Mouse (Mus musculus) embryo, embryonic 10 days (tissue): Measurements from ENCODE around the gene Schip1.
A peak's percentile ranks its signal among the peaks of the same experiment; 100 is the strongest.

ENCODE experiments used
- DNase-seq: peaks from one replicate; pipeline ENCODE4 v3.0.0-alpha.2; 2015; ENCODE audit warnings: low spot score

Gene Schip1

DNA sequence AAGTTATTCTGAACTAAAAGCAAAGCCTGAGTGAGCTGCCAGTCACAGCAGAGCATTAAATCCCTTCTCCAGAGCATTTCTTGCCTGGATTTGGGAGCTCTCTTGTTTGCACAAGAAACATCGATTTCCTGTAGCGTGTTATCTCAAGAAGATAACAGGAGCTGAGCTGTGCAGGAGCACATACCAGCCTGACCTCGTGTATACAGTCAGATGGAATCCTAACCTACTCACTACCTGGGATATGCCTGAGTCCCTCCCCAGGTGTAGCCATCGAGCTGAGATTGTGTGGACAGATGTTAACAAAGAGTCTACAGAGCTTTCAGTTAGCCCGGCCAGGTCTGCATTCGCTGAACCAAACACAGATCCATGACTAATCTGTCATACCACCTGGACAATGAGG lies 494.1 kb downstream of the Schip1 start:
- DNase-seq = no peak

DNA sequence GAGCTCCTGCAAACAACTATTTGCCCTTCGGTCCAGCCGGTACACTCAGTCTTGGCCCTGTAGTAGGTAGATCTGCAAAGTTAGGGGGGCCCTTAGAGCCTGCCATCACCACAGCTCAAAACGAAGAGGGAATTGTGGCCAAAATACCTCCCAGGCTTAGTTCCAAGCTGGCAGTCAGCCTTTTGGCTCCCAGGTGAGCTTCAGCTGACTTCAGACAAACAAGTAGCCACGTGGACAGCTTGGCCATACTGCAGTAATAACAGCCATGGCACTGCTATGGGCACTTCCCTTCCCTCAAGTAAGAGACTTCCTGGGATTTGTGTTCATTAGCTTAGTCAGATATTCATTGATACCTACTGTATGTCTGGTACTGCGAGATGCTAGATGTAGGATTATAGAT lies 495.5 kb downstream of the Schip1 start:
- DNase-seq = no peak

DNA sequence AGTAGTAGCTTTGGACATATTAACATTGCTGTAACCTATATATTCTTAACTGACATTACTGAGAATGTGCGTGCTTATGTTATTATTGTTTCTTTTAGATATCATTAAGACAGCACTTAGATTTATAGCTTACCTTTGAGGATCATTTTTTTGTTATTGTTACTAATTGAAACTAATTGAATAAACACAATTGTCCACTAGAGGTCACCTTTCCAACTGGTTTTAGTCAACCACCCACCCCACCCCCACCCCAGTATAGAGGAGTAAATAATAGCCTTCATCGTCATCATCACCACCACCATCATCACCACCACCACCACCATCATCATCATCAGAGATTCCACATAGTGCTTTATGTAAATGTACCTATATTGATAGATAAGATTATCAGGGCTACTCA lies 498.2 kb downstream of the Schip1 start:
- no peak for DNase-seq

DNA sequence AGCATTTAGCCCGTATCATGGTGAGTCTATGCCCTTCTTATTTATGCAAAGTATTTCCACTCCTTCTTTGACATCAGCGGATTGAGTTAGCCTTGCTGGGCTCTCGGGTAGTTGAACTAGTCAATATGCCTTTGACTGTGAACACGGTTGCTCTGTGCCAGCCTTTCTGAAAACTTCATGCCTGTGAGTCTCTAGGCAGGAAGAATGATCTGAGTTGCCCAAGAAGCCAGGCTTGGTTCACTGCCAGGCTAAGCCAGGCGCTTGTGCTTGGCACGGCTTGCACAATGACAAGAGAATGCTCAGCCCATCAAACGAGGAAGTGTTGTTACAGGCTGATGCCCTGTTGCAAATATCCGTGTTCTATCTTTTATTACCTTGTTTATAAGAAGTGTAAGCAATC lies 499.3 kb downstream of the Schip1 start:
- no peak for DNase-seq

DNA sequence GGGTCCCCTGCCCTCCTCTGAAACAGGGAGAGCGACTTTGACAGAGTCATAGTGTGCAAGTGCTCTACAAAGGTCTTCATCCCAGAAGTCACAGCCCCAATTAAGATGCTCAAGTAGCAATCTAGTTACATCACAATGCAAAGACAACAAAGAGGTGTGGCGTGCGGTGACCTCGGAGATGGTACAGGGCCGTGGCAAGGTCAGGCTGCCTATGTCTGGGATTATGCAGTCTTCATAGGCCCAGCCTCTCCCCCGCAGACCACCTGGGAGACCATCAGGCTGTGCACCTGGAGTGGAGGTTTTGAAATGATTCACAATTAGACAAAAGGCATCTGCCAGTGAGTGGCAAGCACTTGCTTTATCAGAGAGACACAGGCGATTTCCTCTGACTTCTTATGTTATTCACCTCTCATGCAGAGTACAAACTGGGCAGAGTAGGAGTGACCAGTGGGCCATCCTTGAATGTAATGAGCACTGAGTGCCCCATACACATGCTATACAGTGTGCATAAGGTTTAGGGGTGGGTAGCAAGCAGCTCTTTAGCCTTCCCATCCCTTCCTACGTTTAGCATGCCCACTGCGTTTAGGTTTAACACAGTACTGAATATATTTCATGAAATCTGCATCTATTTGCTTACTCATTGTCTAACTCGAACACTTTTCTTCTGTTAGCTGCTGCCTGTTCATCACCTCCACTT lies 500.5 kb downstream of the Schip1 start:
- DNase-seq = no peak

DNA sequence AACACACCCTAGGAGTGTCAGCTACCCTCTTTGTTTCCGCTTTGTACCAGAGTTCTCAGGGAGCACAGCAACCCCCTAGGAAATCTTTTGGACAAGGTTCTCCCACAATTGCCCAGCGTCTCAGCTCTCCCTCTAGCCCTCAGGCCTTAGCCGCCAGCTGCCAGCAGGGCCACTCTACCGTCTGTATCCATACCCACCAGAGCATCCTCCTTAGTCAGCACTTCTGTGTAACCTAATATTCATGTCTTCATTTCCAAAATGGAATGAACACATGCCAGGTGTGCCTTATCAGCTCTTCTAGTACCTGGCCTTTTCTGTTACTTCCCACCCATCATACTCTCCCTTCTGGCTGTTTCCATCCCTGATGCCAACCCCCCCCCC lies 501.1 kb downstream of the Schip1 start:
- no peak for DNase-seq

DNA sequence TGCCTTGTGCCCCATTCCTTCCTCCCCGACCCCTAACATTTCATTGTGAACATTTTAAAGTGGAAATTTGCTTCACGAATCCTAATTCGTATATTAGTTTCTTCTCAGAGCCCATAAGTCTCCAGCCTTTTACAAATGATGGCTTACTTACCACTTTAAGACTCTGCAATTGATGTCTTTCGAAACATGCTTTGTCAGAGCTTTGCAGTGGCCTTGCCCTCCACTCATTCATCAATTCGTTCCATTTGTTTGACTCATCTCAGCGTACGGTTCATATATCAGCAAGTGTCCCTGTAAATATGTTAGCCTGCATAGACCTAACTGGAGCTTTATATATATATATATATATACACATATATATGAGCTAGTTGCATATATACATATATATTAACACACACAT lies 503.0 kb downstream of the Schip1 start:
- DNase-seq = no peak

DNA sequence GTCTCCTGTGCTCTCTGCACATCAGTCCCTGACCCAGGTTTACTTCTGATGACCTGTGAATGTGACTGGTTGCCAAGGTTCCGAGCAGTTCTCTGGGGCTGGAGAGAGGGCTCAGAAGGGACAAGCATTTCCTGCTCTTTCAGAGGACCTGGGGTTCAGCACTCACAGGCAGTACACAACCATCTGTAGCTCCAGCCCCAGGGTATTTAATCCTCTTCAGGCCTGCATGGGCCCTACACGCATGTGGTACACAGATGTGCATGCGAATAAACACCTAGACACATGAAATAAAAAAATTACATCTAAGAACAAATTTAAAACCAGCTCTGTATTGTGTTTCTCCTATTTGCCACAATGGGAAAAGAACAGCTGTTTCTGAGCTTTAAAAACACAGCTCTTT lies 503.5 kb downstream of the Schip1 start:
- no peak for DNase-seq

DNA sequence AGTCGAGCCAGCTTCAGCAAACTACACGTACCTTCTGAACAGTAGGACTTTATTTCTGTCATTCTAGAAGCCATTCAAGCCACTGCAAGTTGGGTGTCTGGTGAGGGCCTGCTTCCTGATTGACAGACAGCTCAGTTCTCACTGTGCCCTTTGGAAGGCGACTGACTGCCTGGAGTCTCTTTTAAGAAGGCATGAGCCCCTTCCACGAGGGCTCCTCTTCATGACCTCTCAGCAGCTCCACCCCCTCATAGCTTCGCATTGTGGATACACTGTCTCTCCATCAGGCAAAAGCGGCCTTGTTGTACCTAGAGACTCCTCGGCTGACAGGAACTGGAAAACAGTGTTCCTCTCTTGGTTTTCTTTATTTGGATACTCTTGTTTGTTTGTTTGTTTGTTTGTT lies 504.1 kb downstream of the Schip1 start:
- no peak for DNase-seq

DNA sequence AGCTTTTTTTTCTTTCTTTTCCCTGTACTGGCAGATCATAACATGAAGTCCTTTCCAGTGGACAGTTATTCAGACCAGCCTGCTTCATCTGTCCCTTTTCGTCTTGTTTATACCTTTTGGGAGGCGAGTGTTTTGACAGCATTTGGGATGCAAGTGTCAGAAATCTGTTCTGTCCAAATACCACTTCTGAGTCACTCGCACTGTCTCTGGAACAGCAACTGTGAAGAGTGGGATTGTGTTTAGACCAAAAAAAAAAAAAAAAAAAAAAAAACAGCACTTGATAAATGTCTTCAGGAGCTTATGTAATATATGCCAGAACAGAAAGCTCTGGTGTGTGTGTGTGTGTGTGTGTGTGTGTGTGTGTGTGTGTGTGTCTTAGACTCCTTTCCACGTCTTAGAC lies 505.7 kb downstream of the Schip1 start:
- no peak for DNase-seq

DNA sequence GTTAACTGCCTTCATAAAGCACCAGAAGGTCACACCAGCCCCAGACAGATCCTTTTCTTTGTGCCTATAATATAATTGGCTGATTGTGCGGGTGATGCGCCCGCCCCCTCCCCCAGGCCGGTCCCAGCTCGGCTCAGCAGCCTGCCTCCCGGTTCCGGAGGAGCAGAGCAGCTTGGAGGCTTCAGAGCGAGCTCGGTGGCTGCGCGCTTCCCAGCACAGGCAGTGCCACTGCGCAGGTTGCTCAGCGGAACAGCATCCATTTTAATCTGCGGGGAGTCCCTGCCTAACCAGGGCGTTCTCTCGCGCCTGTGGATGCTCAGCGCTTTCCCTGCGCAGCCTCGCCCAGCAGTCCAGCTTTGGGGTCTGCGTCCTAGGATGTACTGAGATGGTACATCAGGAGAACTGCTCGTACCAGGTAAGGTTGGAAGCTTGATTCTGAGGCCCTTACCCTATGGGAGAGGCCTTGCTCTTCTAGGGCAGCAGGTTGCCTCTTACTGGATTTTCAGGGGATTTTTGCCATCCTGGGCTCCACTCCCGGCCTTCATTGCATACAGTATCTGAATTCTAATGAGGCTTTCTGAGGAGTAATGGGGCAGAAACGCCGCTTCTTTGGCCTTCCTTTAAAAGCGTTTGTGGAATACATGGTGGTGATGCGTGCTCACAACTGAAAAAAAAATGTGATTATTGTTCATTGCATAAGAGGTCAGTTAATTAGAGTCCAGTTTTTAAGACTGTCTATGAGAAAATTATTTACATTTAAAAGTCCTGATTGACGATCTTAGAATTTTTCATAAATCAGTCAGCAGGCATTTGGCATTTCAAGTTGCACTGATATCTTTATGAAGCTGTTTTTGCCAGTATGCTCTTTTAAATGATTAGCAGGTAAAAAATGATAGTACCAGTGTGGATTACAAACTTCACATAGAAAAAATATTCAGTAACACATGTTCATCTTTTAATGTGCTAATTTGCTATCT lies 507.9 kb downstream of the Schip1 start:
- DNase-seq = peak; percentile 82

DNA sequence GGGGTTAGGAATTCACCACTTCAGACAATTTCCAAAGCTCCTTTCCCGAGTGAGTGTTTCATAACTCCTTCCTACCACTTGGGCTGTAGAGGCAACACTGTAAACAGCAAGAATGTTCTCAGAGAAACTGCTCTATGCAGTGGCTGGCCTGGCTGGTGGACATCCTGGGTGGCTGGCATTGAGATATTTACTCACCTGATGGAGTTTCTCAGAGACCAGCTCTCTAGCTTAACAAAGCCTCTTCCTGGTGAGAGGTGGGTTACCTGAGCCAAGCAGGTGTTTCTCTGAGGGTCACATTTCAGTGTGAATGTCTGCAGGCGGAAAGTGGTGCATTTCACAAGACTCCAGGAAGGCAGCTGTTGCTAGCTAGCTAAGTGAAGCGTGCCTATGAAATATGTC lies 508.6 kb downstream of the Schip1 start:
- no peak for DNase-seq

DNA sequence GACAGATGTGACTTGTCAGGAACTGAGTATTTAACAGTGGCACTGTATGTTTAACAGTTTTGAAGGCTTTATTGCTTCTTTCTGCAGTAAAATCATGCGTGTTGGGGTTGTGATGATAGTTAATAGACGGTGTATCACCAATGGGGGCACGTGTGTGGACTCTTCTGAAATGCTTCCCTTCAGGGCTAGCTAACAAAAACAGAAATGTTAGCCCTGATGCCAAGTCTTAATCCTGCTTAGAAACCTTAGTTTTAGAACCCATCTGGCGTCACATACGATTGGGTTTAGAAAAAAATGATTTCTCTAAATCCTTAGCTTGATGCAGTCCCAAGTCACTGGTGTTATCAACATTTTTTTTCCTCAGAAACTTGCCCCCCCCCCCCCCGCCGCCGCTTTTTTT lies 509.5 kb downstream of the Schip1 start:
- no peak for DNase-seq

DNA sequence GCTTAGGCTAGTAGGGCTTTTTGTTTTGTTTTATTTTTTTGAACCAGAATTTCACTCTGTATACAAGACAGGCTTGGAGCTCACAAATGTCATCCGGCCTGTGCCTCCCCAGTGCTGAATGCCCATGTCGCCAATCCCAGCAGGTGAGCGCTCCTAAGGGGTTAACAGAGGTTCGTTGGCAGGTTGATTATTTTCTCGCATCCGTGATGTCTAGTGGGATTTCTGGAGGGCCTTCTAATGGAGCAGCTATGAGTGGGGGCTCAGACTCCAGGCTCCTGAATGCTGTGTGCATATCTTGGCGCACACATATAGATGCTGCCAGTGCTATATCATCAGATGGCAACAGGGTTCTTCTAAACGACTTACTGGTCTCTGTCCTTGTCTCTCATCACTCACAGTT lies 510.0 kb downstream of the Schip1 start:
- DNase-seq = no peak

DNA sequence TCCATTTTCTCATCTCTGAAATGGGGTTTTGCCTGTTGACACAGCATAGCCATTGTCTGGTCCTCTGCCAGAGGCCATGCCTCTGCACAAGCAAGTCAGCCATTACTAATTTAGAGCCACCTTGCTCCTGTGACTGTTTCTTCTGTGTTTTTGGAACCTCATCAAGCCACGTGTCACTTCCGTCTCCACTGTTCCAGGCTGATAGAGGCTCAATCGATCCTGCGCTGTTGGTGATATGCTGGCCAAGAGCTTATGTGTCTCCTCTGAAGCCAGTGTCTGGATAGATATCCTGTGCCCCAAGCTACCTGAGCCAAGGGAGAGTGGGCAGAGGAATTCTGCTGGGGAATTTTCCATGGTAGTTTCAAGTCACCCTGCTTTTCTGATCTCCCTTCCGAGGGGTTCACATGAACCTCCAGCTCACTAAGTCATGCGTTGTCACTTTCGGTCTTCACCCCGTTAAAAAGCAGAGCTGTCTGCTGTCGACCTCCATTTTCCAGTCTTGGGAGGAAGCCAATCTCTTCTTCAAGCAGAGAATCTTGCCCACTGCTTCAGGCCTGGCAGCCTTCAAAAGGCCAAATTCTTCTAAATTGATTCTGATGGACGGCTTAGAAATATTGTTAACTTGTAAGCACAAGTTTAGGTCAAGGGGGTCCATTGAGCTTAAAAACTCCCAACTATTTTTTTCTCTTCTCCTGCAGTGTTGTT lies 511.2 kb downstream of the Schip1 start:
- DNase-seq = no peak

DNA sequence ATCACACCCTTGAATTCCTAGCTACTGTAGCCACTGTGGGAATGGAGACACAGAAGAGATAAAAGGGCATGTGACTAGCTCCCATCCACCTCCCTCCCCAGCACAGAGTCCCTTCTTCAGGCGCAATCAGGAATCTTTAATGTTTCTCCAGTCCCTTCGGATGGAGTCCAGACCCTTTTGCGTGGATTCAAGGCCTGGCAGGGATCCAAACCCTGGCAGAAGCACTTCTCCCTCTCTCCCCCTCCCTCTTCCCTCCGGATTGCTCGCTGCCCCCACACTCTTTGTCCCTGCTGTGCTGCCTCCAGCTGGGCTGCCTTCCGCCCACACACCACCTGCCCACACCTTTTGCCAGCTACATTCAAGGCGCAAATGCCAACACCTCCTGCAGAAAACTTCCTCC lies 511.8 kb downstream of the Schip1 start:
- no peak for DNase-seq

DNA sequence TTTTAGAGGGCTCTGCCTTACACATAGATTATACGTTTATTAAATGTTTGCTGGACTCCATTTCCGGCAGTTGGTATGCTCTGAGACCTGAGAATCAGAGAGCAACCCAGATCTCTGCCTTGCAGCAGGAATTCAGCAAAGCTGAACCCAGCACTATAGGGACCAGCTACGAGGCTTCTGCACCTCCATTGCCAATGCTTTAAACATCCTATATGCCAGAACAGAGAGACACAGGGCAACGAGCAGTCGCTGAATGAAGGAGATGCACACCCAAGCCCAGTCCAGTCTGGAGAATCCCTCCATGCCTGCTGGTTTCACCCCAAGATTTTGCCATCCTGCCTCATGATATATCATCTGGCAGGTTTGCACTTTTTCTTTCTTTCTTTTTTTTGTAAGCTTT lies 512.3 kb downstream of the Schip1 start:
- DNase-seq = no peak

DNA sequence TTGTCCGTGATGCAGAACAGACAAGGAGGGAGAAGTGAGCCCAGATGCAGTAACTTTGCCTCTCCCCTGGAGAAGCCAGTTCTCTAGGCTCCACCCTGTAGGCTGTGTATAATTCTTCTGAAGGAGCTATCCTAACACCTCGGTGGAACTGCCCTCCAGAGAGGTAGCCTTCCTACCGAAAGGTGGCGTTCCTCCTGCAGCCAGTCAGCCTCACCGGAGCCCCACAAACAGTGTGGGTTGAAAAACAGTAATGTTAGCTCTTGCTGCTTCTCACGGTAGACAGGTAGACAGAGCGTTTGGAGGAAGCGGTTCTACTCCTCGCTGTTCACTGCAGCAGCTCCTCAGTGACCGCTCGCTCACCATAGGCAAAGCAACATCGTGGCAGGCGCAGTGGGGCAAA lies 517.0 kb downstream of the Schip1 start:
- DNase-seq = no peak

DNA sequence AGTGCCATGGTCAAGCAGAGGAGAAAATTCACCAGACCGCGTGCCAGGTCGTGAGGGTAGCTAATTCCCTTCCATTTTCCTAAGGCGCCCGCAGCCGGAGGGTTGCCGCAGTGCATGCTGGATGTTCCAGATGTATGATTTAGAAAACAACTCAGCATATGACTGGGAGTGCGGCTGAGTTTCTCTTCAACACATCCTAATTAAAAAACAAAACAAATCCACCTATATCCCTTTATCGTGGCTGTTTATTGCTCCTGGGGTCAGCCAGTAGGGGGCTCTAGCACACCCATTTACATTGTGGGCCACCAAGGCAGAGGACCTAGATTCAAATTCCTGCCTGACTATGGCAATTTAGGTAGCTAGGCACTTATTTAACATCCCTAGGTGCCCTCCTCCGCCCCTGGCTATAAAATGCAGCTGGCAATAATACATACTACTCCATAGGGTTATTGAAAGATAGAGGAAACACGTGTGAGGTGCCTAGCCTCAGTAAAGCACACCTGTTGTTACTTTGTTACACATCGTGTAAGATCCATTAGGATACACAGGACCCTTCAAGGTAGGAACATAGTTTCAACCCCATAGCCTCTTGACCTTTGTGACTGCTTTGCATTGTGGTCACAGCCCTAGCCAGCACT lies 517.6 kb downstream of the Schip1 start:
- DNase-seq = peak; percentile 26

DNA sequence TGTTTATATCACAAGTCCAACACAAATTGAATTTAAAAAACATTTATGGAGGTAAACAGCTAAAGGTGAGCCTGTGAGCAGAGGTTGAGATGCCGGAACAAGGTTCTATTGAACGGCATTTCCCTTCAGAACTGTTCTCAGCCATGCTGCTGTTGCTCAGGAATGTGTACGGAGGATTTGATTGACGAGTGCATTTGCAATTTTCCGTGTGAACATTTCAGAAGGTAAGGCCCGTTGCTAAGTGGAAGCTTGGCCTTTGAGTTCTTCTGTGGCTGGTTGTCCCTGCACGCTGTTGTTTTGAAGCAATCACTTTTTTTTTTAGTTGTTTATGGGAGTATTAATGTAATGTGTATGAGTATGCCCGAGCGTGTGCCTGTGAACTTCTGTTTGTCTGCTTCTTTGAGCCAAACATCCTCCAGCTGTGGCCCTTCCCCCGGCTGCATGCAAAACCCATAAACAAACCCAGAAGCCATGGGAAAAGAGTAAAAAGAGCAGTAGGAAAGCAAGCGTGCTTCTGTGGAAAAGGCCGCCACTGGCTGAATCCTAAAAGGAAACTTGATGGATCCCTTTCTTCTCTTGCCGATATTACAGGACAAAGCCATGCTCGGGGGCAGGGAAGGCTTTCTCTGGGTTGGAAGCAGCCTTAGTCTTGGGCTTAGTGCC lies 518.6 kb downstream of the Schip1 start:
- peak; percentile 64 for DNase-seq

DNA sequence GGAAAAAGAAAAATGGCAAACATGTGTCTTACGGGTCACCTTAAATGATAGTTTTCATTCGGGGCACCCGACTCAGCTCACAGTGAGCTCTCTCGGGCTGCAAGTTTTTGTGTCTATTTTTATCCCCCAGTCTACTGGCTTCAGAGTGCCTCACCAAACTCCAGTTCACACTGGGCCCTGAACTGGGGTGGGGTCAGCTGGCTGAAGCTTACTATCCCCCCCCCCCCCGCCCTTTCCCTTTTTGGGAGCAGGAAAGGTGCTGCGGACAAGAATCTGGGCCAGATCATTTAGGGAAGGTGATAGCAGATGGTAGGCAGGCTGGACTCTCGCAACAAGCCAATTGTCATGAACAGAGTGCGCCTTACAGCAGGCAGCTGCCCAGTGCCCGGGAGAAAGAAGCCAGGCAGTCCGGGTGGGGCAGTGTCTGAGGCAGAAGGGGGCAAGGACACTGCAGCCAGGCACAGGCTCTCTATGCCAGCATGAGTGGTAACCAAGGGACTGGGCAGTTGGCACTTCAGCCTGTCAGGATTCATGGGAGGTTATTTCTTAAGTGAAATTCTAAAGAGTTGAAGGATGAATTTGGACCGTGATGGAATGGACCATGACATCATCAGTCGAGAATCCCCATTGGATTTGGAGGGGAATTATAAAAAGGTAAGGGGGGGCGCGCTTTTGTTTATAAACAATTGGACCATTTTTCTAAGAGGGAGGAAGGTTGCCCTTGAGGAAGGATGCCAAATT lies 519.3 kb downstream of the Schip1 start:
- DNase-seq = peak; percentile 36
